Mouse (Mus musculus): ENCODE data around the gene Midn. TPM values are rescaled to one million over a fixed set of nuclear protein-coding genes. Genes with fewer than 3 reads are reported as not detected.
A peak's percentile ranks its signal among the peaks of the same experiment; 100 is the strongest.

Midn gene
- polyA plus RNA-seq, 1 experiment from 2014 or later: 37.9 TPM

DNA sequence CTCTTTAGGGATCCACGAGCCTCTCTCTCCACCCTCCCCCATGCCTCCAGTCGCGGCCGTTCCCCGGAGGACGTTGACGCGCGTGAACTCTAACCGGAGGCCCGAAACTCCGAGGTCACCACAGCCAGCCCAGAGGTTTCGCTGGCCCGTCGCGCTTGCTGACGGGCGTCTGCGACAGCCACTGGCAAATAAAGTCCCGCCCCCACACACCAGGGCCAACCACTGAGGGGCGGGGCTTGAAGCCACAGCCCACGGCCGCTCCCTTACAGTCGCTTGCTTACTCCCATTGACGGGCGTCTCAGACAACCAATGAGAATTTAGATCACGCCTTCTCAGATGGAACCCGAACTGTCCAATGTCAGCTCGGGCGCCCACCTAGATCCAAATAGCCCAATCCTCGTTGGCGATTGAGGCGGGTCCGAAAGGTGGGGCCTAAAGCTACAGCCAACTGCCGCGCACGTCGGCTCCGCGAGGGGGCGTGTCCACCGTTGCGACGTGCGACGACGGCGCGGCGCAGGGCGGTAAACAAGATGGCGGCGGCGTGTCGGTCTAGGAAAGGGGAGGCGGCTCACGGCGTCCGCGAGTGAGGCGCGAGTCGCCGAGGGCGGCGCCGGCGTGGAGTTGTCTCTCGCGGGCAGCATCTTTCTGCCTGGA is 32.7 kb upstream of the Midn start, which contains the start of gene Stk11:
TSS of gene Stk11 (plus strand) at position 514 of the 654 bp plus-strand sequence.
- H3K4me1 ChIP-seq: peaks cover 45% of the 10 kb centered on the region
- H3K36me3 ChIP-seq (ENCODE audit: poor library complexity, severe bottlenecking): peaks cover 29% of the 10 kb centered on the region
- H3K27me3 ChIP-seq: 0 out of 2 replicates have a peak, but pooled peaks cover 1% of the 10 kb centered on the region
- peak within 1 kb of the TSS; percentile 77 for H3K4me3 ChIP-seq
- peak within 1 kb of the TSS; percentile 99 for H3K4me2 ChIP-seq
- ATAC-seq: peak; percentile 98
- no peaks in the 10 kb centered on the region for H3K9me3 ChIP-seq (replicated peaks)
- under 1% methylated on average over 68 of the region's 70 CpGs for WGBS
- H3K27ac ChIP-seq: peak within 1 kb of the TSS; percentile 75
- peak within 1 kb of the TSS; percentile 90 for H3K9ac ChIP-seq

DNA sequence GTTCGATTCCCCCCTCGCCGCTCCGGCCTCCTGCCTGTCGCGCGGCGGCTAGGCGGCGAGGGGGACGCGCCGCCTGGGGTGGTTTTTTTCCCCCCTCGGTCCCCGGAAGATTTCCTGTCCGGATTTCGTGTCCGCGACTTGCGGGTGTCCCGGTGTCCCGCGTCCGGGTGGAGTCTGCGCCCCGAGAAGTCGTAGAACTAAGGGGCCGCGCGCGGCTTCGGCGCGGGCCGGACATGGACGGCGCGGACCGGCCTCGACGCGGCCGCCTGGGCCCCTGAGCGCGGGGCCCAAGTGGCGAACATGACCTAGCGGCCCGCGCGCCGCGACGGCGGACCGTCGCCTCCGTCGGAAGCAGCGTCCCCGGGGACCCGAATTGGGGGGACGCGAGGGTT is 32.1 kb upstream of the Midn start:
- WGBS: under 1% methylated on average over 63 of the region's 63 CpGs

DNA sequence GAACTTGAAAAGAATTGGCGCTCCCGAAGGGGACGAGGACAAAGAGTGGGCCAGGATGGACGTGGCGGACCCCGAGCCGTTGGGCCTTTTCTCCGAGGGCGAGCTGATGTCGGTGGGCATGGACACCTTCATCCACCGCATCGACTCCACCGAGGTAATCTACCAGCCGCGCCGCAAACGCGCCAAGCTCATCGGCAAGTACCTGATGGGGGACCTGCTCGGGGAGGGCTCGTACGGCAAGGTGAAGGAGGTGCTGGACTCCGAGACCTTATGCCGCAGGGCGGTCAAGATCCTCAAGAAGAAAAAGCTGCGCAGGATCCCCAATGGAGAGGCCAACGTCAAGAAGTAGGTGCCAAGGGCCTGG is 31.5 kb upstream of the Midn start:
- Histone ChIP-seq H3K4me3 (peak overlapping the region; percentile 77), H3K27ac (no peak overlapping the region; the same call in 1 of the 2 replicates), H3K27me3 (no peaks in the 10 kb centered on the region), H3K36me3 (ENCODE audit: poor library complexity, severe bottlenecking) (peaks cover 39% of the 10 kb centered on the region), H3K9ac (peak overlapping the region; percentile 90), H3K4me1 (peaks cover 50% of the 10 kb centered on the region), H3K9me3 (replicated peaks) (no peaks in the 10 kb centered on the region), H3K4me2 (peak overlapping the region; percentile 99)
- ATAC-seq: no peak
- WGBS: 1% methylated on average over 27 of the region's 27 CpGs

More for the DNA sequence above, 32.1 kb upstream of the Midn start:
- Histone ChIP-seq H3K4me1 (peaks cover 50% of the 10 kb centered on the region), H3K4me2 (peak overlapping the region; percentile 99), H3K27ac (peak overlapping the region; percentile 75), H3K9ac (peak overlapping the region; percentile 90), H3K4me3 (peak overlapping the region; percentile 77), H3K9me3 (replicated peaks) (no peaks in the 10 kb centered on the region), H3K36me3 (ENCODE audit: poor library complexity, severe bottlenecking) (peaks cover 34% of the 10 kb centered on the region), H3K27me3 (no peaks in the 10 kb centered on the region)
- ATAC-seq: no peak; the same call in 1 of the 2 replicates

DNA sequence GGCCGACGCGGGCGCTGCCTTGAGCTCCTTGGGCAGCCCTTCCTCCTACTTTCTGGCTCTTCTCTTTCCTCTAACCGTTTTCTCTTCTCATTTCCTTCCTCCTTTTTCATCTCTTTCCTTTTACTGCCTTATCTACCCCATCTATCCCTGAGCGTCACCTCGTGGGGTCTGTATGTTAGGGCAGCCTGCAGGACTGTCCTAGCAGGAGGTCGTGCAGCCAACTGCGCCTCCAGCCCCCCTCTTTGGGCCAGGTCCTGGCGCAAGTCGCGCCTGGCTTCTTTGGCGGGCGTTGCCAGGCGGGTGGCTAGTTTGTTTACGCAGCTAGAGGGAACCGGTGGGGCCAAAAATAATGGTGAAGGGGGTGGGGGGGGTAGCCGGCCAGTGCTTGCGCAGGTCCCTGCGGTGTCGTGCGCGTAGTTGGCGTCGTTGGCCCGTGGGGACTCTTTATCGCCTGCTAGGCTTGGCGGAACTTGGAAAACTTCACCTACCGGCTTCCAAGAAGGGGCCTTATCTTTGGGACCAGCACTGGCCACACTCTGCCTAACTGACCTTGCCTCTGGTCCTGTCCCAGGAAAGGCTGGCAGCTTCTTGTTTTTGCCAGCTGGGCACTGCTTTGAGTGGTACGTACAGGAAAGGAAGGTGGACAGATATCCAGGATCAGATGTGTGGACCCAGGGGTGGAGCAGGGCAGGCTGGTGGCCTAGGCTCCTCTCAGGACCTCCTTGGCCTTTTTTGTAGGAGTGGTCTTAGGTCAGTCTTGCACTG is 31.0 kb upstream of the Midn start:
- ATAC-seq: no peak
- peak overlapping the region; percentile 99 for H3K4me2 ChIP-seq
- peaks cover 45% of the 10 kb centered on the region for H3K36me3 ChIP-seq (ENCODE audit: poor library complexity, severe bottlenecking)
- H3K9me3 ChIP-seq (replicated peaks): no peaks in the 10 kb centered on the region
- peak overlapping the region; percentile 77 for H3K4me3 ChIP-seq
- 4% methylated on average over 30 of the region's 30 CpGs for WGBS
- H3K27ac ChIP-seq: no peak overlapping the region; the same call in 1 of the 2 replicates
- no peaks in the 10 kb centered on the region for H3K27me3 ChIP-seq
- H3K4me1 ChIP-seq: peaks cover 50% of the 10 kb centered on the region
- peak overlapping the region; percentile 90 for H3K9ac ChIP-seq

DNA sequence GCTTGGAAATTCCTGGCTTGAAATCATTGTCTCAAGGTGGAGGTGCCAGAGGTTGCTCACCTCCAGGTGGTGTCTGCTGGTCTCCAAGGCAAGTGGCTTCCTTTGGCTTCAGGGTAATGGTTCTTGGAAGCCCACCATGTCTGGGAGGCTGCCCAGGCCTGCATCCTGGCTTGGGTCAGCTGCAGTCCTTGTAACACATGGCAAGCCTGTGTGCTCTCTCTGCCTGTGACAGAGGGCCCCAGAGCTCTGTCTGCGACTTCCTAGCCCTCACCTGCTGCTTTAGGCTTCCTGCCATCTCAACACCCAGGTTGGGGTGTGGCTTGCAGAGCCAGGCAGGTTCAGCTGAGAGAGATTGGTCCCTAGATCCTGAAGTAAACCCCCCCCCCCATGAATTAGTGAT is 30.3 kb upstream of the Midn start:
- H3K4me3 ChIP-seq: peak overlapping the region; percentile 77

DNA sequence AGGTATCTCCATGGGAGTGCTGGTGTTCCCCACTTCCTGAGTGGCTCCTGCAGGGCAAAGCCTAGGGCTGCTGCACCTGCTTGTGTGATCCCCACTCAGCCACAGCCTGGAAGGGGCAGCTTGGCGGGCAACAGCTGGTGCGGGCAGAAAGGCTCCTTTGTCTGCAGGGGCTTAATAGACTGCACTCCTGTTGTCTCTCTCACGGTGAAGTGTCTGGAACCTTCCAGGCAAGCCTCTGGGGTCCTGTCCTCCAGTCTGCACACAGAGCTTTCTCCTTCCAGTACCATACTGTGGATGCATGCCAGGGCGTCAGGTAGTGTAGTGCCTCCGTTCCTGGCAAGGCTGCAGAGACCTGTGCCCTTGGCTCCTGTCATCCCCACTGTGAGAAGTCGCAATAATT is 29.5 kb upstream of the Midn start:
- Histone ChIP-seq H3K9ac (peak overlapping the region; percentile 90), H3K4me3 (peak overlapping the region; percentile 77), H3K4me2 (peak overlapping the region; percentile 99), H3K9me3 (replicated peaks) (no peaks in the 10 kb centered on the region), H3K27me3 (no peaks in the 10 kb centered on the region), H3K4me1 (peaks cover 50% of the 10 kb centered on the region), H3K36me3 (ENCODE audit: poor library complexity, severe bottlenecking) (peaks cover 57% of the 10 kb centered on the region), H3K27ac (peak overlapping the region; percentile 68)
- WGBS: 39% methylated on average over 6 of the region's 6 CpGs
- ATAC-seq: no peak

More for the DNA sequence above, 30.3 kb upstream of the Midn start:
- Histone ChIP-seq H3K27ac (peak overlapping the region; percentile 68), H3K4me1 (peaks cover 50% of the 10 kb centered on the region), H3K4me2 (peak overlapping the region; percentile 99), H3K9me3 (replicated peaks) (no peaks in the 10 kb centered on the region), H3K36me3 (ENCODE audit: poor library complexity, severe bottlenecking) (peaks cover 50% of the 10 kb centered on the region), H3K9ac (peak overlapping the region; percentile 90), H3K27me3 (no peaks in the 10 kb centered on the region)
- ATAC-seq: no peak
- 80% methylated on average over 1 of the region's 1 CpGs for WGBS

DNA sequence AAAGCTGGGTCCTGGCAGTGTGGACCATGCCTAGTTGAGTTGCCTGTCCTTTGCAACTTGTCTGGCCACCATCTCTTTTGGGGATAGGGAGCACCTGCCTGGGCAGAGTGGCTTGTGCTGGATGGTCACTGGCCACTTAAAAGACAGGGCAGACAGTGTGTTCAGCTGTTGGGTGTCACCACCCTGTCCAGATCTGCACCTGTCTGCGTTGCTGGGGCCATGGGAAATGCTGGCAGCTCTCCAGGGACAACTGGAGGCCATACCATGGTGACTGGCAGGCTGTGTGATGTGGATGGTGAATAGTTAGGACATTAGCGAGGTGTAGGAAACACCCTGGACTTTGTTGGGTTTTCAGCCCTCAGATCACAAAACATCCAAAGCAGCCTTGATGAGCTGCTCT is 27.9 kb upstream of the Midn start:
- ATAC-seq: no peak
- 66% methylated on average over 2 of the region's 2 CpGs for WGBS
- peaks cover 73% of the 10 kb centered on the region for H3K36me3 ChIP-seq (ENCODE audit: poor library complexity, severe bottlenecking)
- no peak overlapping the region for H3K4me2 ChIP-seq
- H3K27ac ChIP-seq: no peak overlapping the region
- H3K9me3 ChIP-seq (replicated peaks): no peaks in the 10 kb centered on the region
- no peak overlapping the region for H3K4me3 ChIP-seq
- peaks cover 44% of the 10 kb centered on the region for H3K4me1 ChIP-seq
- peak overlapping the region; percentile 34 for H3K9ac ChIP-seq
- no peaks in the 10 kb centered on the region for H3K27me3 ChIP-seq

DNA sequence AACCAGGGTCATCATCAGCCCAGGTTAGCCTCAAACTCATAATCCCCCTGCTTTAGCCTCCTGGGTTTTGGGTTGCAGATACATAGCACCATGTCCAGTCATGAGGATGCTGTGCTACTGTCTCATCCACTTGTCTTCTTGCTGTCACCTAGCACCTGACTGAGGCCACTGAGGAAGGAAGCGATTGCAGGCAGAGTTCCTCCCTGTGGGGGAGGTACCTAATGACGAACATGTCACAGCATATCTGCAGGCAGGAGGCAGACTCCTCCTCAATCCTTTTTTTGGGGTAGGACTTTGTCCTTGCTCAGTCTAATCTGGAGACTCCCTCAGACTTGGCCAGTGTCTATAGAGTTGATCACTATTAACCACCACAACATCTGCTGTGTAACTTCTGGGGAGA is 26.4 kb upstream of the Midn start:
- H3K36me3 ChIP-seq (ENCODE audit: poor library complexity, severe bottlenecking): peaks cover 88% of the 10 kb centered on the region
- H3K27ac ChIP-seq: no peak overlapping the region
- WGBS: 98% methylated on average over 2 of the region's 2 CpGs
- no peaks in the 10 kb centered on the region for H3K27me3 ChIP-seq
- H3K9me3 ChIP-seq (replicated peaks): no peaks in the 10 kb centered on the region
- no peak overlapping the region for H3K4me2 ChIP-seq
- H3K4me1 ChIP-seq: peaks cover 42% of the 10 kb centered on the region
- H3K9ac ChIP-seq: no peak overlapping the region
- no peak for ATAC-seq
- H3K4me3 ChIP-seq: no peak overlapping the region

DNA sequence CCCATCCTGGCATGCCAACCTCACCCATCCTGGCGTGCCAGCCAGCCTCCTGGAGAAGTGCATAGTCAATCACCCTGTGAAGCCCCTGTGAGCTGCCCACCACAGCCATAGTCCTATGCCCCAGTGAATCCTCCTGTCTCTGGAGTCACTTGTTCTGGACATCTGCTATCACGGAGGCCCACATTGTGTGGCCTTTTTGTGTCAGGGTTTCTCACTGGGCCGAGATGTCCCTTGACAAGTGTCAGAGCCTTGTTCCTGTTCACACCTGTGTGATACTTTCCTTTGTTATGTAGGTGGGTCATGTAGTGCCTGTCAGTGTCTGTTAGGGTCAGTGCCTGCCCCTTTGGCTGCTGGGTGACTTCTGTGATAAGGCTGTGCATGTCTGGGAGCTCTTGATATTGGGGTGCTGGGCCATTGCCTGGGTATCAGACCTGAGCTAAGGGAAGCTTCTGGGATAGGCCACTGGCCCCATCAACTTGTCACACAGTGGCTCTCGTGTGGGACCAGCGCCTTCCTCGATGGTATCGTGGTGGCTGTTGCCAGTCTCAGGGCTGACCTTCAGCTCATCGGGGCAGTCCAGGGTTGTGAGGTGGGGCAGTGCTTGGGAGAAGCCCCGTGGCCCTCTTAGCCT is 24.0 kb upstream of the Midn start:
- Histone ChIP-seq H3K9me3 (replicated peaks) (no peaks in the 10 kb centered on the region), H3K27me3 (no peaks in the 10 kb centered on the region), H3K9ac (no peak overlapping the region), H3K4me1 (peaks cover 18% of the 10 kb centered on the region), H3K36me3 (ENCODE audit: poor library complexity, severe bottlenecking) (peaks cover 97% of the 10 kb centered on the region), H3K27ac (no peak overlapping the region), H3K4me2 (no peak overlapping the region), H3K4me3 (no peak overlapping the region)
- WGBS: 91% methylated on average over 9 of the region's 9 CpGs
- no peak for ATAC-seq

DNA sequence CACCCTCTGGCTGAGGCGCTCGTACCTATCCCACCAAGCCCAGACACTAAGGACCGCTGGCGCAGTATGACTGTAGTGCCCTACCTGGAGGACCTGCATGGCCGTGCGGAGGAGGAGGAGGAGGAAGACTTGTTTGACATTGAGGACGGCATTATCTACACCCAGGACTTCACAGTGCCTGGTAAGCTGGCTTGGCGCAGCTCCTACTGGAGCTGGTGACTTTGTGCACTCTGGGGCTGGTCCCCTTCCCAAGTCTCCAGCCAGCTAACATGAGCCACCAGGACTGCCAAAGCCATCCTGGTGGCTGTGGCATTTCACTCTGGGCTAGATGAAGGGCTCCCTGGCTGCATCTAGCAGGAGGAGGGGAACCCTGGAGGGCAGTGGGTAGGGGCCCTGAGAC is 20.2 kb upstream of the Midn start:
- WGBS: 94% methylated on average over 8 of the region's 8 CpGs
- no peaks in the 10 kb centered on the region for H3K27me3 ChIP-seq
- H3K9ac ChIP-seq: no peak overlapping the region
- no peak for ATAC-seq
- peaks cover 99% of the 10 kb centered on the region for H3K36me3 ChIP-seq (ENCODE audit: poor library complexity, severe bottlenecking)
- H3K4me2 ChIP-seq: no peak overlapping the region
- no peaks in the 10 kb centered on the region for H3K9me3 ChIP-seq (replicated peaks)
- peaks cover 17% of the 10 kb centered on the region for H3K4me1 ChIP-seq
- H3K4me3 ChIP-seq: peak overlapping the region; percentile 2; the same call in 1 of the 2 replicates
- H3K27ac ChIP-seq: no peak overlapping the region

DNA sequence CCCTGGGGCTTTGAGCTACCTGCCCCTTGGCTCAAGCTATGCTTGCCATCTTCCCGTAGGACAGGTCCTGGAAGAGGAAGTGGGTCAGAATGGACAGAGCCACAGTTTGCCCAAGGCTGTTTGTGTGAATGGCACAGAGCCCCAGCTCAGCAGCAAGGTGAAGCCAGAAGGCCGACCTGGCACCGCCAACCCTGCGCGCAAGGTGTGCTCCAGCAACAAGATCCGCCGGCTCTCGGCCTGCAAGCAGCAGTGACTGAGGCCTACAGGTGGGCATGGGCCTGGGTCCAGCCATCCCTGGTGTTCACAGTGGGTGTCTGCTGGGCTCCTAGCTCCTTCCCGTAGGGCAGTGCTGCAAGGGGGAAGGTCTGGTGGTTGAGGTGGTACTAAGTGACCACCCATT is 18.2 kb upstream of the Midn start:
- H3K9ac ChIP-seq: no peak overlapping the region
- WGBS: 92% methylated on average over 9 of the region's 9 CpGs

DNA sequence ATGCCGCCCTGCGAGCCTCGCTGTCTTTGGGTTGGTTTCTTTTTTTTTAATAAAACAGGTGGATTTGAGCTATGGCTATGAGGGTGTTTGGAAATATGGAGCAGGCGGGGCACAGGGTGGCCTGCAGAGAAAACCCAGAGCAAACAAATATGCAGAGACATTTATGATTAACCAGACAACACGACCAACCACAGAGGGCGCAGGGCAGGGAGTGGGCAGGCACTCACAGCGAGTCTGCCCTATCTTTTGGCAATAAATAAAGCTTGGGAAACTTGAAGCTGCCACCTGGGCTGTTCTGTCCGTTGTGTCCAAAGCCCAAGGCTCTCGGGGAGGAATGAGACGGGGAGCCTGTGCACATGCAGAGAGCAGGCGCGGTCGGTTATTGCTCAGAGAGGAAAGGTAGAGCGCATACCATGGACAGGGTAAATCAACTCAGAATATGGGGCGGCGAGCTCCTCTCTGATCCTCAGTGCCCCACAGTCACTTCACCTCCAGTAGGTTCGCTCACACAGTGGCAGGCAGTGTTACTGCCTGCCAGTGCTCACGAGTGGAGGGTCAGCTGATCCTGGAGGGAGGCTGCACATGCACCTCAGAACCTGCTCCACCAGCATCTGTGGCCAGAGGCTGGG is 17.6 kb upstream of the Midn start:
- WGBS: 87% methylated on average over 18 of the region's 18 CpGs
- Histone ChIP-seq H3K36me3 (ENCODE audit: poor library complexity, severe bottlenecking) (peaks cover 100% of the 10 kb centered on the region), H3K27ac (no peak overlapping the region), H3K9me3 (replicated peaks) (no peaks in the 10 kb centered on the region), H3K9ac (no peak overlapping the region), H3K4me3 (no peak overlapping the region), H3K4me2 (no peak overlapping the region), H3K27me3 (no peaks in the 10 kb centered on the region), H3K4me1 (peaks cover 24% of the 10 kb centered on the region)
- no peak for ATAC-seq

More for the DNA sequence above, 18.2 kb upstream of the Midn start:
- Histone ChIP-seq H3K4me1 (peaks cover 24% of the 10 kb centered on the region), H3K9me3 (replicated peaks) (no peaks in the 10 kb centered on the region), H3K36me3 (ENCODE audit: poor library complexity, severe bottlenecking) (peaks cover 100% of the 10 kb centered on the region), H3K4me2 (no peak overlapping the region), H3K27ac (no peak overlapping the region), H3K27me3 (no peaks in the 10 kb centered on the region), H3K4me3 (no peak overlapping the region)
- ATAC-seq: no peak

Data from forebrain, embryonic 13.5 days (tissue).